Mouse (Mus musculus): Measurements from ENCODE around the gene Olfr1135. TPM values are rescaled to one million over a fixed set of nuclear protein-coding genes. Genes with fewer than 3 reads are reported as not detected.

The Olfr1135 gene
- not detected in 2 replicates for polyA plus RNA-seq (2012; rRNA removed)

DNA sequence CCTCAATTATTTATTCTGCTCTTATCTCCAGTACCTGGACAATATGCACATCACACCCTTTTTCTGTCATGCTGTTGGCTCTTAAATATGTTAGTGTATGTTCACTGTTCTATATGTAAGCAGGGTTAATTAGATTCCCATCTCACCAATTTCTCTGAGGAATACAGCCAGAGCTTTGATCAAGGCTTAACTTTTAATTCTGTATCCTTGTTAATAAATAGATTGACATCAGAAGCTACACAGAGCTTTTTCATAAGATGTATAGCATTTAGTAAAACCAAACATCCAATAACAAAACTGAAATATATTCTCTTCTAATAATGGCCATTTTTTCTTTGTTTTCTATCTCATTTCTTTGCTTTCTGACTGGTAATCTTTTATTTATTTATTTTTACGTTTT is at the start of gene Olfr1135:
Gene Olfr1135 (minus strand): TSS at position 101 of the 400 bp plus-strand sequence.

DNA sequence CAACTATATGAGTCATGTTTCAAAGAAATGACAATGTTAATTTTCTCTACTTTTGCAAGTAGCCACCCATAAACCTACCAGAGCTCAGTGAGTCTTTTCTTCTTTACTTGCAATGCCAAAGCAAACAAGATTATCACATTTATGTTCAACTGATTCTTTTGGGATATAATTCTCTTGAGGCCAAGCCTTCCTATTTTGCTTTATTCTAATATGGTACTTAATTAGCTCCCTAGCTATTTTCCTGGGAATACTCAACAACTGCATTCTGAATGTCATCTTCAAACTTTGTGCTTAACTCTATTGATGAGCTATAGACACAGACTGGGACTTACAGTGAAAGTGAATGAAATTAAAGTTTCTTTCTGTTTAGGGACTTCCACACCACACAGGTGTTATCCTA is 39.6 kb upstream of the Olfr1135 start, which contains the start of gene Olfr1137:
Gene Olfr1137 (minus strand): TSS at position 101 of the 400 bp plus-strand sequence.

DNA sequence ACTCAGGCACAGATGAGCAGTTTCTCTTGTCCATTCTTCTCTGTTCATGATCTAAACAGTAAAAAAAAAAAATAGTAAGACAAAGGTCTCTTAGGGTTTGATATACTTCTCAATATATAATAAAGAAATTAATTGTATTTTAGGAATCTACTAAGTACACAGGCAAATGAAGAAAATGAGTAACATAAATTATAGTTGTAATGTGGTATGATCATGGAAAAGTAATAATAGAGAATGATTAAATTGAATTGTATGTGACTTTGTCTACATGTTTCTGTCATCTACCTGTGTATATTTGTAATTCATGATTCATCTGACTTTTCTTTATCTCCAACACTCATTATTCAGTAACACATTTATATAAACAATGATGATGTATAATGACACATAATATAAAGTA is 20.4 kb upstream of the Olfr1135 start, which contains the start of gene Olfr1136:
Gene Olfr1136 (minus strand): TSS at position 101 of the 400 bp plus-strand sequence.

DNA sequence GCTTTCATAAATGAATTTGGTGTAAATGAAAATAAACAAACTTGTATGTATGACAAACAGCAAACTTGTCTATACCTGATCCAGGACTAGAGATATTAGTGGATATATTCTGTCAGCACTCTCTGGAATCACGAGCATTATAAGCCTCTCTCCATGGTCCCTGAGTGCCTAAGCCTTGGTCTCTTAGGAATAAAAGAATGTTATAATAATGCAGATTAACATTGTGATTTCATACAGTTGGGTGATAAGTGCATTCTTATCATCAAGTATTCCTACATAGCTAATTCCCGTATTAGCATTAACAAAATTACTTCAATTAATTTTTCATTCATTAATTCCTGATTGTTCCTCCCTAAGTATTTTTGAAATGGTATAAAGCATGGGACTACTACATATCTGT is 15.1 kb downstream of the Olfr1135 start, which contains the start of gene Olfr1134:
Gene Olfr1134 (minus strand): TSS at position 101 of the 400 bp plus-strand sequence.

DNA sequence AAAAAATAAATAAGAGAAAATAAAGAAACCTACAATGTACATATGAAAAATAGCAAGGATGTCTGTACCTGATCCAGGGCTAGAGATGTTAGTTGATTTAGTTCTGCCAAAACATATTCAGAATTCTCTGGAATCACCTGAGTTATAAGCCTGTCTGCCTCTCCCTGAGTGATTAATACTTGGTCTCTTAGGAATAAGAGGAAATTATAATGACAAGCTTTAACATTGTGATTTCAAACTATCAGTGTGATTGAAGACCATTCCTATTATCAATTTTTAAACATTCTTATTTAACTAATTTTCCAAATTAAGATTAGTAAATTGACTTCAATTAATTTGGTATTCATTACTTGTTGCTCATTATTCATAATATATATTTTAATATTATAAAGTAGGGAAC is 26.2 kb downstream of the Olfr1135 start, which contains the start of gene Olfr1133:
Gene Olfr1133 (minus strand): TSS at position 101 of the 400 bp plus-strand sequence.

DNA sequence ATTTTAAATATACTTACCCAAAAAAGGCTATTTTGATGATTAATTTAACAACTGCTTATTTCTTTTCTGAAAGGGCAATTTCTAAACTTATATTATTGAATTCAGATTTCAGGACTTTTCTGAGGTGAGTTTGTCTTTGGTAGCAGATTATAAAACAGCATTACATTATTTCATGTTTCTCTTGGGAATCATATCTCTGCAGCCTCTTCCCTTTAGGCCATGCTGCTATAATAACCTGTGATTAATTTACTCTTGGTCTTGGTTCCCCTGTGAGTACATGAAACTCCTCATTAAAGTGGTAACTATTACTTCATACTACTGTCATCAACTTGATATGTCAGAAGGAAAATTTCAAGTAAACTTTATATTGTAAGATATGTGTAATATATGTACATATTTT is 36.0 kb downstream of the Olfr1135 start, which contains the start of gene Olfr1132:
Gene Olfr1132 (minus strand): TSS at position 101 of the 400 bp plus-strand sequence.

DNA sequence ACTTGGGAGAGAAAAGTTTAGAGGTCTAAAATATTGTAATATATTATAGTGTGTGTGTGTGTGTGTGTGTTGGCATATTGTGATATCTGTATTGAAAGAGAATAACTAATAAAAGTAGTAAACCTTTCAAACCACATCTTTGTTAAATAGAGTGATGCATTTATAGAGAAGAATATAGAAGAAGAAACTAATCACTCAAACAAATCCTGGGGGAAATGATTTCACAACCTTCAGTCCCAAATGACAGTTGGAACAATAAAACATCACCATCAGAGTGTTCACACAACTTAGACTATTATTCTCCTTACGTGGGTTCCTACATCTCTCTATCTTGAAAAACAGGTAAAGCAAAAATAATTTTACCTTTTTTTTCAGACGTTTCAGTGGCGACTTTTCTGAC is 46.7 kb downstream of the Olfr1135 start, which contains the start of gene Olfr1131:
Gene Olfr1131 (plus strand): TSS at position 301 of the 400 bp plus-strand sequence.

Other genes starting within 250 kb of the Olfr1135 start
- gene Olfr1124, start 243.4 kb downstream of the Olfr1135 start, polyA plus RNA-seq (2012; rRNA removed): not detected in 2 replicates
- gene Olfr1126, start 219.7 kb downstream of the Olfr1135 start, polyA plus RNA-seq (2012; rRNA removed): not detected in 2 replicates
- gene Pramel7, start 176.6 kb downstream of the Olfr1135 start, polyA plus RNA-seq (2012; rRNA removed): not detected in 2 replicates
- not detected in 2 replicates for gene Pramel6, start 167.1 kb downstream of the Olfr1135 start, polyA plus RNA-seq (2012; rRNA removed)
- not detected in 2 replicates for gene Olfr153, start 141.9 kb downstream of the Olfr1135 start, polyA plus RNA-seq (2012; rRNA removed)
- gene Olfr1128, start 128.1 kb downstream of the Olfr1135 start, polyA plus RNA-seq (2012; rRNA removed): not detected in 2 replicates
- gene Olfr1129, start 99.8 kb downstream of the Olfr1135 start, polyA plus RNA-seq (2012; rRNA removed): not detected in 2 replicates
- gene Olfr1130, start 67.5 kb downstream of the Olfr1135 start, polyA plus RNA-seq (2012; rRNA removed): not detected in 2 replicates
- gene Olfr1131, start 46.6 kb downstream of the Olfr1135 start, polyA plus RNA-seq (2012; rRNA removed): not detected in 2 replicates
- gene Olfr1132, start 36.1 kb downstream of the Olfr1135 start, polyA plus RNA-seq (2012; rRNA removed): not detected in 2 replicates
- gene Olfr1133, start 26.3 kb downstream of the Olfr1135 start, polyA plus RNA-seq (2012; rRNA removed): not detected in 2 replicates
- gene Olfr1134, start 15.2 kb downstream of the Olfr1135 start, polyA plus RNA-seq (2012; rRNA removed): not detected in 2 replicates
- gene Olfr1136, start 20.3 kb upstream of the Olfr1135 start, polyA plus RNA-seq (2012; rRNA removed): not detected in 2 replicates
- not detected in 2 replicates for gene Olfr1137, start 39.5 kb upstream of the Olfr1135 start, polyA plus RNA-seq (2012; rRNA removed)
- gene Olfr1138, start 66.3 kb upstream of the Olfr1135 start, polyA plus RNA-seq (2012; rRNA removed): not detected in 2 replicates
- not detected in 2 replicates for gene Olfr1140, start 70.1 kb upstream of the Olfr1135 start, polyA plus RNA-seq (2012; rRNA removed)
- gene Olfr1141, start 80.3 kb upstream of the Olfr1135 start, polyA plus RNA-seq (2012; rRNA removed): not detected in 2 replicates
- not detected in 2 replicates for gene Olfr152, start 105.8 kb upstream of the Olfr1135 start, polyA plus RNA-seq (2012; rRNA removed)
- gene Olfr1143, start 126.9 kb upstream of the Olfr1135 start, polyA plus RNA-seq (2012; rRNA removed): not detected in 2 replicates
- not detected in 2 replicates for gene Olfr1145, start 136.2 kb upstream of the Olfr1135 start, polyA plus RNA-seq (2012; rRNA removed)
- gene Olfr1148, start 156.9 kb upstream of the Olfr1135 start, polyA plus RNA-seq (2012; rRNA removed): not detected in 2 replicates
- not detected in 2 replicates for gene Olfr1150-ps1, start 170.3 kb upstream of the Olfr1135 start, polyA plus RNA-seq (2012; rRNA removed)
- gene Olfr1151, start 182.2 kb upstream of the Olfr1135 start, polyA plus RNA-seq (2012; rRNA removed): not detected in 2 replicates
- gene Olfr1152, start 192.8 kb upstream of the Olfr1135 start, polyA plus RNA-seq (2012; rRNA removed): not detected in 2 replicates
- not detected in 2 replicates for gene Olfr1153, start 221.3 kb upstream of the Olfr1135 start, polyA plus RNA-seq (2012; rRNA removed)
- gene Olfr1154, start 231.5 kb upstream of the Olfr1135 start, polyA plus RNA-seq (2012; rRNA removed): not detected in 2 replicates